Mouse (Mus musculus) olfactory bulb, adult 2 months (tissue): ENCODE measurements at regions not wholly inside any gene's neighbourhood (a gene's known extent, or its start where the extent isn't known, plus 50 kb on each side); places are given as distances from the start of the nearest gene placed in this dataset.

Experiments
- CTCF ChIP-seq: fragments of 200-500 bp; IDR thresholded peaks from 2 replicates; pipeline ENCODE4 v1.5.1; 2012; ENCODE audit warnings: low read depth, mild to moderate bottlenecking, low read length, moderate library complexity; ENCODE audit not compliant: insufficient read depth
- POLR2A ChIP-seq: fragments of 200-500 bp; IDR thresholded peaks from 2 replicates; pipeline ENCODE4 v1.6.1; 2012; ENCODE audit warnings: mild to moderate bottlenecking, low read depth, low read length, moderate library complexity; ENCODE audit not compliant: insufficient read depth

GRCm38 (mm10) chr2:74451578-74451977 lies 127.7 kb downstream of the Lnpk start:
- TF ChIP-seq POLR2A (no peak), CTCF (no peak)
